Mouse (Mus musculus) MN1 (cell line): ENCODE results near the gene Rnf157.
A peak's percentile ranks its signal among the peaks of the same experiment; 100 is the strongest.
"Not testable (repeated sequence)": the region's sequence is repeated elsewhere in the genome, so short reads cannot be mapped to it uniquely, and the experiment has no call there.

ENCODE experiments used
- DNase-seq: peaks from one replicate; pipeline ENCODE4 v3.0.0-alpha.2; 2016; ENCODE audit warnings: low spot score

The Rnf157 gene

GRCm38 (mm10) chr11:116384171-116384570 is 28.7 kb downstream of the Rnf157 start:
- DNase-seq = no peak

GRCm38 (mm10) chr11:116383070-116383469 is 29.8 kb downstream of the Rnf157 start:
- DNase-seq = not testable (repeated sequence)

- no peak for DNase-seq
These were observed 32.1 kb downstream of the Rnf157 start for GRCm38 (mm10) chr11:116380767-116381166.

GRCm38 (mm10) chr11:116379530-116379929 is 33.3 kb downstream of the Rnf157 start:
- no peak for DNase-seq

GRCm38 (mm10) chr11:116376945-116377661 is 35.7 kb downstream of the Rnf157 start:
- DNase-seq = no peak

GRCm38 (mm10) chr11:116371894-116372450 is 40.9 kb downstream of the Rnf157 start:
- no peak for DNase-seq

GRCm38 (mm10) chr11:116369633-116370032 is 43.2 kb downstream of the Rnf157 start:
- no peak for DNase-seq

- DNase-seq = no peak
These were observed 43.8 kb downstream of the Rnf157 start for GRCm38 (mm10) chr11:116369051-116369450.

- peak; percentile 84 for DNase-seq
These were observed 44.7 kb downstream of the Rnf157 start for GRCm38 (mm10) chr11:116368116-116368515.

GRCm38 (mm10) chr11:116366647-116367046 is 46.2 kb downstream of the Rnf157 start:
- no peak for DNase-seq

- no peak for DNase-seq
These were observed 46.7 kb downstream of the Rnf157 start for GRCm38 (mm10) chr11:116366124-116366523.

GRCm38 (mm10) chr11:116365432-116365831 is 47.4 kb downstream of the Rnf157 start:
- DNase-seq = no peak

GRCm38 (mm10) chr11:116362015-116362414 is 50.8 kb downstream of the Rnf157 start:
- no peak for DNase-seq

- DNase-seq = not testable (repeated sequence)
These were observed 51.9 kb downstream of the Rnf157 start for GRCm38 (mm10) chr11:116360915-116361314.

GRCm38 (mm10) chr11:116359652-116360051 is 53.2 kb downstream of the Rnf157 start:
- no peak for DNase-seq

- DNase-seq = no peak
These were observed 53.8 kb downstream of the Rnf157 start for GRCm38 (mm10) chr11:116358926-116359637.

- DNase-seq = no peak
These were observed 58.3 kb downstream of the Rnf157 start for GRCm38 (mm10) chr11:116354521-116354920.

- no peak for DNase-seq
These were observed 59.3 kb downstream of the Rnf157 start for GRCm38 (mm10) chr11:116353535-116353934.

GRCm38 (mm10) chr11:116351294-116351693 is 61.5 kb downstream of the Rnf157 start:
- DNase-seq = no peak

- DNase-seq = no peak
These were observed 64.9 kb downstream of the Rnf157 start for GRCm38 (mm10) chr11:116347955-116348354.

- DNase-seq = no peak
These were observed 65.8 kb downstream of the Rnf157 start for GRCm38 (mm10) chr11:116347012-116347411.

GRCm38 (mm10) chr11:116342069-116342791 is 70.6 kb downstream of the Rnf157 start:
- no peak for DNase-seq
